Mouse (Mus musculus): Measurements from ENCODE around the gene Nr2e1.

DNA sequence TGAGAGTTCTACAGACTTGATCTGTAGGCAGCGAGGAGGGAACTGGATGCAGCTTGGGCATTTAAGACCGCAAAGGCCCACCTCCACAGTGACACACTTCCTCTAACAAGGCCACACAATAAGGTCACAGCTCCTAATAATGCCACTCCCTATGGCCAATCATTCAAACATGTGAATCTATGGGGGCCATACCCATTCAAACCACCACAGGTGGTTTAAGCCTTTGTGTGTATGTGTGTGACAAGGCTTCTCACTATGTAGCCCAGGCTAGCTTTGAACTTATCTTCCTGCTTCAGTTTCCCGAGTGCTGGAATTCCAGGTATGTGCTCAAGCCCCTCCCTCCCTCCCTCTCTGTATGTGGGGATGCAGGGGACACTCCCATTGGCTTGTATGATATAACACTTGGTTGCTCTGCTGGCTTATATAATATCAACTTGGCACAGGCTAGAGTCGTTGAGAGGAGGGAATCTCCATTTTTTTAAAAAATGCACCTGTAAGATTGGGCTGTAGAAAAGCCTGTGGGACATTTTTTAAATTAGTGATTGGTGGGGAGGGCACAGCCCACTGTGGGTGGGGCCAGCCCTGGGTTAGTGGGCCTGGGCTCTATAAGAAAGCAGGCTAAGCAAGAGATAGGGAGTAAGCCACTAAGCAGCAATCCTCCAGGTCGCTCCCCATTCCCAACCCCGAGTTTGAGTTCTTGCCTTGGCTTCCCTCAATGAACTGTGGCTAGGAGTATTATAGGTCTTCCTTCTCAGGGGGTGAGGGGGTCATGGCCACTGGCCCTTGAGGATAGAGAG lies 37.5 kb downstream of the Nr2e1 start:
- TF ChIP-seq CTCF (IDR thresholded peaks at IDR 0.05; ENCODE audit: control insufficient read depth, insufficient read depth, insufficient replicate concordance, low read depth, low read length) (no peak), POLR2A (IDR thresholded peaks at IDR 0.05; ENCODE audit: control insufficient read depth, low read depth, low read length) (no peak)

Measured in testis, adult 2 months (tissue).